Mouse (Mus musculus) midbrain, postnatal 0 days (tissue): ENCODE measurements at regions not wholly inside any gene's neighbourhood (a gene's known extent, or its start where the extent isn't known, plus 50 kb on each side); places are given as distances from the start of the nearest gene placed in this dataset.

Experiments used
- ATAC-seq: fragments of 200-750 bp; cut with Nextera tagmentation; 2 replicates; pipeline ENCODE4 v1.8.0; 2017; ENCODE audit warnings: moderate number of reproducible peaks, mild to moderate bottlenecking, moderate TSS enrichment, moderate library complexity; ENCODE audit not compliant: low FRiP score
- DNase-seq: peaks from one replicate; pipeline ENCODE4 v3.0.0-alpha.2; 2015; ENCODE audit warnings: low spot score
- H3K27ac ChIP-seq: fragments of 300-500 bp; sonication (generic); 2 replicates; pipeline ENCODE4 v1.5.1; 2014; ENCODE audit warnings: low read depth, mild to moderate bottlenecking, low read length, mixed read lengths
- H3K27me3 ChIP-seq: fragments of 300-500 bp; sonication (generic); 2 replicates; pipeline ENCODE4 v1.6.1; 2014; ENCODE audit warnings: low read length, control low read depth, mixed read lengths; ENCODE audit not compliant: insufficient read depth
- H3K36me3 ChIP-seq: fragments of 300-500 bp; sonication (generic); 2 replicates; pipeline ENCODE4 v1.6.1; 2014; ENCODE audit warnings: low read length, control low read depth, mixed read lengths; ENCODE audit not compliant: insufficient read depth
- H3K4me1 ChIP-seq: fragments of 300-500 bp; sonication (generic); 2 replicates; pipeline ENCODE4 v1.6.1; 2014; ENCODE audit warnings: mild to moderate bottlenecking, control low read depth, antibody characterized with exemption, low read length, mixed read lengths; ENCODE audit not compliant: insufficient read depth
- H3K4me2 ChIP-seq: fragments of 300-500 bp; sonication (generic); 2 replicates; pipeline ENCODE4 v1.6.1; 2014; ENCODE audit warnings: low read depth, mild to moderate bottlenecking, low read length, mixed read lengths; ENCODE audit not compliant: poor library complexity, severe bottlenecking
- H3K4me3 ChIP-seq: fragments of 300-500 bp; sonication (generic); 2 replicates; pipeline ENCODE4 v1.5.1; 2014; ENCODE audit warnings: low read depth, mild to moderate bottlenecking, low read length, moderate library complexity
- H3K9ac ChIP-seq: fragments of 300-500 bp; sonication (generic); replicated peaks from 2 replicates; pipeline ENCODE4 v1.6.1; 2014; ENCODE audit warnings: mild to moderate bottlenecking, low read length, moderate library complexity, mixed read lengths; ENCODE audit not compliant: poor library complexity, severe bottlenecking
- H3K9me3 ChIP-seq: fragments of 300-500 bp; sonication (generic); 2 replicates; pipeline ENCODE4 v1.6.1; 2016; ENCODE audit warnings: low read length, control low read depth
- CTCF ChIP-seq: IDR thresholded peaks from 2 replicates; pipeline ENCODE4 v1.5.1; 2016; ENCODE audit warnings: antibody characterized with exemption, mild to moderate bottlenecking
- WGBS: fragments of 180-500 bp; shearing (Covaris S2); extraction: QIAGEN DNeasy Blood & Tissue Kit; methylation state at CpG from one replicate; pipeline ENCODE4 v1.1.7; 2014; 5-methylcytosine and 5-hydroxymethylcytosine counted together

DNA sequence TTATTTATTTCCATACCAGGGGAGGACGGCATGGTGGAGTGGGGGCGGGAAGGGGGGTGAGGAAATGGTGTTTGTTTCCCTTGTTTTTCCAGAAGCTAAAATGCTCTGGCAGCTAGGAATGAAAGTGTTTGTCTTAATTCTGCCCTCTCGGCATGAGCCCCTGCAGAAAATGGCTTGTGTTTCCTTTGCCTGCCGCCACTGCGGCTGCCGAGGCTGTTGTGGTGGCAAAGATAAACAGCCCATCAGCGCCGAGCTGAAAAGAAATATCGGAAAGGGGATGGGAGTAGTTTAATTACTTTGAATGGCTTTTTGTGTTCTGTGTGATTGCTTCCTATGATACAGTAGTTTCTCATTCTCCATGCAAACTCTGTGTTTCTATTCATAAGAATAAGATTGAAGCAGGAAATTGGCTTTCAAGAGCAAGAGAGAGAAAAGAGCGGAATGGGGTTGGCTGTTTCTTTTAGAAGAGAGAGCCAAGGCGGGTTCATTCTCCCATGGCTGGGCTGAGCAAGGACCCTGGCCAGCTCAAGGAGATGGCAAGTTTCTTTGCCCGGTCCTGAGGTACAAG is 2512.2 kb upstream of the 5930422O12Rik start:
- TF ChIP-seq CTCF = no peak
- DNase-seq = peak; percentile 75

GRCm38 (mm10) chr8:30921451-30921850 is 2507.1 kb upstream of the 5930422O12Rik start:
- no peak for TF ChIP-seq CTCF
- WGBS = 47% methylated on average over 12 of the region's 12 CpGs
- H3K9me3 ChIP-seq = no peaks in the 10 kb centered on the region
- no peaks in the 10 kb centered on the region for H3K27me3 ChIP-seq
- no peak overlapping the region for H3K4me3 ChIP-seq
- H3K36me3 ChIP-seq = no peaks in the 10 kb centered on the region
- ATAC-seq (no peak), DNase-seq (no peak)
- H3K4me2 ChIP-seq = no peak overlapping the region
- peaks cover 7% of the 10 kb centered on the region; the same call in 1 of the 2 replicates for H3K4me1 ChIP-seq
- 0 out of 2 replicates have a peak overlapping the region, but pooled peaks have one; percentile 1 for H3K9ac ChIP-seq
- no peak overlapping the region for H3K27ac ChIP-seq

More for the DNA sequence above, 2512.2 kb upstream of the 5930422O12Rik start:
- no peaks in the 10 kb centered on the region for H3K9me3 ChIP-seq
- peak overlapping the region; percentile 78 for H3K27ac ChIP-seq
- peak overlapping the region; percentile 35 for H3K4me3 ChIP-seq
- no peaks in the 10 kb centered on the region for H3K27me3 ChIP-seq
- 7% methylated on average over 12 of the region's 12 CpGs for WGBS
- H3K4me1 ChIP-seq = 0 out of 2 replicates have a peak, but pooled peaks cover 13% of the 10 kb centered on the region
- H3K36me3 ChIP-seq = no peaks in the 10 kb centered on the region
- peak overlapping the region; percentile 69 for H3K9ac ChIP-seq
- ATAC-seq = peak; percentile 38
- peak overlapping the region; percentile 61 for H3K4me2 ChIP-seq

DNA sequence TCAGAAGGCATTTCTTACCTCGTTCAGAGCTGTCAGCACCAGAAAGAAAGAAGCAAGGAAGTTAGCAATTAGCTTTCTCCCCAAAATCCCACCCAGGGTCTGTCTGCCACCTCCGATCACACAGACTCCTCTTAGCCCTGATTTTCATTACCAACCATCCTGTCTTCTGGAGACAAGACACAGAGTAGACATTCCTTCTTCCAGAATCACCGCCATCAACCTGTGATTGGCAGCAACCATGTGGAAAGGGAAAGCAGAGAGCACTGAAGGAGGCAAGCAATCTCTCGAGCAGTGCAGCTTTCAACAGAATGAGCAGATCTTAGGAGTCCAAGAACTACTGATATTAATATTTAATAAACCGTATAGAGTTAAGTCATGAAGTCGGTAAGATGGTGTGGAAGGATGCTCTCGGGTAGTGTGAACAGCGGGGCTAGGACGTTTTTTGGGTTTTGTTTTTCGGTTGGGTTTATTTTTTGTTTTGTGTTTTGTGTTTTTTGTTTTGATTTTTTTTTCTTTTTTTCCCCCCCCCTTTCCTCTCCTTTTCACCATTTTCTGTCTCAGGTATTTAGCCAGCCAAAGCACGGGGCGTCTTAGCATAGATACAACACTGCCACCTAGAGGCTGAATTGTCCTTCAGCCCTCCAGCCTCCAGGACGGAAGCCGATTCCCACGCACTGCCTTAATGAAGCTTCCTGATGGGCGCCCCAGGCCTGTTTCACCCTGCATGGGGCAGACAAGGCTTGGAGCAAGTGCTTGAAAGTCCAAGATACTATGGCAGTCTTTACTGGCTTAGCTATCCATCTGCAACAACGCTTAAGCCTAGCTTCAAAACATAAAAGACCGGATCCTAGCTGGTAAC is 2505.0 kb upstream of the 5930422O12Rik start:
- H3K27ac ChIP-seq = peak overlapping the region; percentile 60
- H3K27me3 ChIP-seq = no peaks in the 10 kb centered on the region
- H3K4me1 ChIP-seq = peaks cover 5% of the 10 kb centered on the region; the same call in 1 of the 2 replicates
- H3K36me3 ChIP-seq = no peaks in the 10 kb centered on the region
- H3K9me3 ChIP-seq = no peaks in the 10 kb centered on the region
- DNase-seq = peak; percentile 97
- WGBS = 23% methylated on average over 18 of the region's 18 CpGs
- ATAC-seq = peak; percentile 87
- TF ChIP-seq CTCF = peak; percentile 97
- H3K4me2 ChIP-seq = peak overlapping the region; percentile 35; the same call in 1 of the 2 replicates
- no peak overlapping the region for H3K4me3 ChIP-seq
- no peak overlapping the region for H3K9ac ChIP-seq

- peak overlapping the region; percentile 60 for H3K27ac ChIP-seq
- H3K4me1 ChIP-seq = peaks cover 5% of the 10 kb centered on the region; the same call in 1 of the 2 replicates
- no peak for TF ChIP-seq CTCF
- no peaks in the 10 kb centered on the region for H3K27me3 ChIP-seq
- H3K36me3 ChIP-seq = no peaks in the 10 kb centered on the region
- ATAC-seq (peak; percentile 67; the same call in 1 of the 2 replicates), DNase-seq (no peak)
- H3K9me3 ChIP-seq = no peaks in the 10 kb centered on the region
- H3K4me2 ChIP-seq = peak overlapping the region; percentile 35; the same call in 1 of the 2 replicates
- no peak overlapping the region for H3K9ac ChIP-seq
- H3K4me3 ChIP-seq = no peak overlapping the region
- WGBS = 10% methylated on average over 5 of the region's 5 CpGs
Measured at GRCm38 (mm10) chr8:30924160-30924534, 2504.4 kb upstream of the 5930422O12Rik start.

DNA sequence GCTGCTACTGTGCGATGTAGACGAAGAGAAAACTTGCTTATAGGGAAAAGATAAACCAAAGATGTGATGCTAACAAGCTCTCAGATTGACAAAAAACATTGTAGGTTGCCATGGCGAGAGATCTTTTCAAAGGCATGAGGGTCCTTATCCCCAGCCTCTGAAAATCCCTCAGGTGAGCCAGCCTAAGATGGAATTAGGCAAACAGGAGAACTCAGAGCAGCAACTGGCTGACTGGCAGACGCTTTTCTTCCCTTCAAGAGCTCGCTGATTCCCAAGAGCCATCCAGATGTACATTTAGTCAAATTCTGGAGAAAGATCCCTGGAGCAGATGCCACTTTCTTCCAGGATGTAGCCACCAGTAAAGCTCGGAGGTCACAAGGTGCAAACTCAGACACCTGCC is 2503.9 kb upstream of the 5930422O12Rik start:
- no peak overlapping the region for H3K4me2 ChIP-seq
- H3K27ac ChIP-seq = peak overlapping the region; percentile 60
- H3K4me3 ChIP-seq = no peak overlapping the region
- peaks cover 5% of the 10 kb centered on the region; the same call in 1 of the 2 replicates for H3K4me1 ChIP-seq
- DNase-seq (no peak), ATAC-seq (no peak; the same call in 1 of the 2 replicates)
- no peak for TF ChIP-seq CTCF
- no peaks in the 10 kb centered on the region for H3K36me3 ChIP-seq
- H3K9ac ChIP-seq = no peak overlapping the region
- WGBS = 19% methylated on average over 6 of the region's 6 CpGs
- H3K9me3 ChIP-seq = no peaks in the 10 kb centered on the region
- H3K27me3 ChIP-seq = no peaks in the 10 kb centered on the region
